ENCODE assay signal across 25 mouse cellular contexts in genomic region chr9:29524109-29524508, GRCm38 (mm10).
A peak's percentile ranks its signal among the peaks of the same experiment; 100 is the strongest.
DNase-seq lines count a peak whose midpoint lies in the region; ATAC-seq and TF ChIP-seq lines count a peak whose summit lies in the region.
"Had no signal": no experiment of that assay in that cellular context is flagged by ENCODE, and none has a peak within 500 bp of the region (broad histone marks: within the 10 kb centered on the region; RNA-seq: fewer than 3 reads in every experiment).

No protein-coding gene starts in this region.

- peaks cover 20% of the 10 kb centered on the region for H3K4me1 ChIP-seq in neural tube, embryonic 13.5 days (replicated peaks)
- peaks cover 8% of the 10 kb centered on the region for H3K4me1 ChIP-seq in neural tube, embryonic 15.5 days
- H3K4me1 ChIP-seq in cerebellum, adult 2 months (ENCODE audit: control insufficient read depth, insufficient read depth, low read length): peaks cover 32% of the 10 kb centered on the region; the same call in 1 of the 2 replicates
- H3K4me1 ChIP-seq: embryonic facial prominence, embryonic 12.5 days; liver, embryonic 12.5 days; megakaryocyte, embryonic 14.5 days; midbrain, embryonic 12.5 days had no signal

- no peak for TF ChIP-seq POLR2A in cerebellum, adult 2 months (IDR thresholded peaks at IDR 0.05; ENCODE audit: borderline replicate concordance, insufficient read depth, low read length)

- no peak overlapping the region for H3K4me3 ChIP-seq in neural tube, embryonic 13.5 days
- no peak overlapping the region for H3K4me3 ChIP-seq in neural tube, embryonic 15.5 days (replicated peaks)
- no peak overlapping the region for H3K4me3 ChIP-seq in cerebellum, adult 2 months (replicated peaks; ENCODE audit: insufficient read depth, low read depth, low read length)
- H3K4me3 ChIP-seq: embryonic facial prominence, embryonic 12.5 days; kidney, embryonic 15.5 days; layer of hippocampus, adult 2 months; liver, embryonic 12.5 days; megakaryocyte, embryonic 14.5 days; midbrain, embryonic 12.5 days had no signal

- 50% methylated on average over 1 of the region's 1 CpGs for WGBS in neural tube, embryonic 13.5 days
- 64% methylated on average over 1 of the region's 1 CpGs for WGBS in neural tube, embryonic 15.5 days
- WGBS in cerebellum, adult 2 months: 4% methylated on average over 1 of the region's 1 CpGs

- H3K9me3 ChIP-seq in neural tube, embryonic 13.5 days: no peaks in the 10 kb centered on the region
- H3K9me3 ChIP-seq in neural tube, embryonic 15.5 days (replicated peaks): no peaks in the 10 kb centered on the region
- H3K9me3 ChIP-seq: embryonic facial prominence, embryonic 12.5 days; kidney, embryonic 15.5 days; liver, embryonic 12.5 days; midbrain, embryonic 12.5 days had no signal

- H3K36me3 ChIP-seq in neural tube, embryonic 13.5 days: no peaks in the 10 kb centered on the region
- H3K36me3 ChIP-seq in neural tube, embryonic 15.5 days: no peaks in the 10 kb centered on the region
- H3K36me3 ChIP-seq: embryonic facial prominence, embryonic 12.5 days; kidney, embryonic 15.5 days; liver, embryonic 12.5 days; midbrain, embryonic 12.5 days had no signal

- no peak for TF ChIP-seq CTCF in cerebellum, adult 2 months (IDR thresholded peaks at IDR 0.05; ENCODE audit: borderline replicate concordance, insufficient read depth, low read depth, low read length)

- no peak for ATAC-seq in neural tube, embryonic 13.5 days (ENCODE audit: low read depth)
- ATAC-seq in neural tube, embryonic 15.5 days (ENCODE audit: low FRiP score): no peak
- ATAC-seq: forebrain, embryonic 14.5 days; inflammation-experienced regulatory T-cells, adult 6 months; liver, embryonic 12.5 days; liver, postnatal 0 days had no signal

- no peaks in the 10 kb centered on the region for H3K27me3 ChIP-seq in neural tube, embryonic 13.5 days
- H3K27me3 ChIP-seq in neural tube, embryonic 15.5 days (replicated peaks): no peaks in the 10 kb centered on the region
- H3K27me3 ChIP-seq in cerebellum, adult 2 months (ENCODE audit: control insufficient read depth, insufficient read depth, low read length): no peaks in the 10 kb centered on the region
- H3K27me3 ChIP-seq: embryonic facial prominence, embryonic 12.5 days; kidney, embryonic 15.5 days; liver, embryonic 12.5 days; megakaryocyte, embryonic 14.5 days had no signal

- H3K27ac ChIP-seq in neural tube, embryonic 13.5 days (replicated peaks): 0 out of 2 replicates have a peak overlapping the region, but pooled peaks have one; percentile 18
- H3K27ac ChIP-seq in neural tube, embryonic 15.5 days (replicated peaks): no peak overlapping the region
- peak overlapping the region; percentile 58; the same call in 1 of the 2 replicates for H3K27ac ChIP-seq in cerebellum, adult 2 months (ENCODE audit: insufficient read depth, low read length)
- H3K27ac ChIP-seq: embryonic facial prominence, embryonic 12.5 days; hindbrain, embryonic 14.5 days; kidney, embryonic 15.5 days; layer of hippocampus, adult 2 months; liver, embryonic 12.5 days; midbrain, embryonic 12.5 days had no signal

- no peak overlapping the region for H3K9ac ChIP-seq in neural tube, embryonic 13.5 days
- H3K9ac ChIP-seq in neural tube, embryonic 15.5 days (replicated peaks): no peak overlapping the region
- H3K9ac ChIP-seq: embryonic facial prominence, embryonic 12.5 days; hindbrain, embryonic 14.5 days; kidney, embryonic 15.5 days; liver, embryonic 12.5 days; liver, postnatal 0 days; midbrain, embryonic 12.5 days had no signal

- peak; percentile 56 to 87 for DNase-seq in cerebellum, adult 2 months
- DNase-seq in cerebellum, postnatal 14 days: peak; percentile 50 to 79
- no peak for DNase-seq in retina, postnatal 1 day
- DNase-seq in lung, postnatal 4 days: no peak
- DNase-seq: adrenal gland, postnatal 36 days; B cell, adult 2 months; embryo, embryonic 11 days; gastrocnemius, postnatal 14 days; kidney, adult 18-20 months; kidney, postnatal 25 days; liver, postnatal 0 days; lung, postnatal 36 days; thymus, adult 2 months; thymus, postnatal 4 days had no signal

- no peak overlapping the region for H3K4me2 ChIP-seq in neural tube, embryonic 13.5 days
- H3K4me2 ChIP-seq in neural tube, embryonic 15.5 days: no peak overlapping the region
- H3K4me2 ChIP-seq: embryonic facial prominence, embryonic 12.5 days; hindbrain, embryonic 14.5 days; kidney, embryonic 15.5 days; liver, embryonic 12.5 days; midbrain, embryonic 12.5 days had no signal

Comparison
In these comparisons a context has a peak if more than half of its experiments do, and no peak if none do; other contexts are left out.
1. DNase-seq: peak in cerebellum, adult 2 months (2 of 2) and cerebellum, postnatal 14 days (2 of 2); none in retina, postnatal 1 day (single experiment) and lung, postnatal 4 days (0 of 2).